8 mouse cellular contexts compared by ENCODE assay signal in the genomic region with DNA sequence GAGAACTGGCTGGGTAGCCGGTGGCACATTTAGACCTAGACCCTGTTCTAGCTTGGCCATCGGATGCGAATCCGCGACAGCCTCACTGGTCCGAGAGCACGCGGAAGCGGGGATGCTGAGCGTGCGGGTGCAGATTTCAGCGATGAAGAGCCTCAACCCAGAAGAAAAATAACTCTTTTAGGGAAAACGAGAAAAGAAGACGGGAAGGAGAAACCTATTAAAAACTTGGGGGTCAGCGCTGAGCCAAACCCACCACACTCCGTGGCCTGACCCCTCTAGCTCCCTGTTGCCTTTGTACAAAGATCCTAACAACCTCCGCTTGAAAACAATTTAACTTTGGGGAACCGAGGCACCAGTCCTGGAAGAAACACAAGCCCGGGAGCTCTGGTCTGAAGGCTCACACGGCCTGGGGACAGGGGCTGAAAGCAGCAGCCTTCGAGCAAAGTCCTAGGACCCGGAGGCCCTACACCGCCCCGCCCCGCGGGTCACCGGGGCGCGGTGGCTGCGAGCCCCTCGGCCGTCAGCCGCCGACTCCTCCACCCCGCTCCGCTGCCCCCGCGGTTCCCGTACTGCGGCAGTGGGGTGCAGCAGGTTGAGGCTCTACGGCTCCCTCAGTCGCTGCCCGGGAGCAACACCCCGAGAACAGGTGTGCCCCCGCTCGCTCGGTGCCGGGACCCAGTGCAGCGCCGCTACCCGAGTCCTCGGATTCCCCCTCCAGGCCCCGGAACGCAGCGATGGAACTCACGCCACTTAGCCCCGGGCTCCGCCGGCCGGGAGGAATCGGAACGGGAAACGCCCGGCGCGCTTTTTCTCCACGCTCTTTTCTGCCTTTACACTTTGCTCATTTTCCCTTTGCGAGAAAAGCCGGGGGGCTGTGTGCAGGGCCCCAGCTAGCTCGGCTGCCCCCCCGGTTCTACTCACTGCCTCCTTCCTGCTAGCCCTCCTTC. TPM values are rescaled to one million over a fixed set of nuclear protein-coding genes. Genes with fewer than 3 reads are reported as not detected.
DNase-seq lines count a peak whose midpoint lies in the region; ATAC-seq and TF ChIP-seq lines count a peak whose summit lies in the region.

No protein-coding gene starts in this region.

- 2% methylated on average over 71 of the region's 71 CpGs for WGBS in lung, adult 2 months
- whole genome bisulfite sequencing in forebrain, embryonic 14.5 days = under 1% methylated on average over 71 of the region's 71 CpGs
- 1% methylated on average over 71 of the region's 71 CpGs for WGBS in intestine, embryonic 15.5 days

- H3K9me3 ChIP-seq in forebrain, embryonic 14.5 days (replicated peaks; ENCODE audit: control insufficient read depth, low read length) = no peaks in the 10 kb centered on the region
- H3K9me3 ChIP-seq in intestine, embryonic 15.5 days = no peaks in the 10 kb centered on the region

- H3K4me1 ChIP-seq in lung, adult 2 months (ENCODE audit: control insufficient read depth, insufficient read depth, low read length) = peaks cover 17% of the 10 kb centered on the region
- peaks cover 13% of the 10 kb centered on the region for H3K4me1 ChIP-seq in forebrain, embryonic 14.5 days (ENCODE audit: control insufficient read depth, insufficient read depth, low read length)
- peaks cover 32% of the 10 kb centered on the region for H3K4me1 ChIP-seq in intestine, embryonic 15.5 days (replicated peaks)

- peak overlapping the region; percentile 64 for H3K9ac ChIP-seq in forebrain, embryonic 14.5 days (ENCODE audit: low read length)
- H3K9ac ChIP-seq in intestine, embryonic 15.5 days = peak overlapping the region; percentile 38

- no peaks in the 10 kb centered on the region for H3K36me3 ChIP-seq in forebrain, embryonic 14.5 days (ENCODE audit: control insufficient read depth, insufficient read depth, low read length)
- H3K36me3 ChIP-seq in intestine, embryonic 15.5 days = no peaks in the 10 kb centered on the region

- ATAC-seq in forebrain, embryonic 14.5 days = no peak
- ATAC-seq in intestine, embryonic 15.5 days = peak; percentile 32
- ATAC-seq in megakaryocyte progenitor cell, adult 5-6 weeks (replicated peaks; ENCODE audit: poor library complexity) = 0 out of 2 replicates have a peak, but pooled peaks have one; percentile 3

- peak overlapping the region; percentile 24 for H3K4me3 ChIP-seq in lung, adult 2 months (replicated peaks; ENCODE audit: extremely low read depth, low read depth, low read length)
- peak overlapping the region; percentile 39 for H3K4me3 ChIP-seq in forebrain, embryonic 14.5 days (ENCODE audit: low read depth, low read length)
- H3K4me3 ChIP-seq in intestine, embryonic 15.5 days (replicated peaks) = peak overlapping the region; percentile 44

- peak overlapping the region; percentile 78 for H3K4me2 ChIP-seq in forebrain, embryonic 14.5 days (ENCODE audit: low read length)
- H3K4me2 ChIP-seq in intestine, embryonic 15.5 days (replicated peaks) = peak overlapping the region; percentile 90

- H3K27ac ChIP-seq in forebrain, embryonic 14.5 days (ENCODE audit: low read depth, low read length) = peak overlapping the region; percentile 76
- no peak overlapping the region for H3K27ac ChIP-seq in intestine, embryonic 15.5 days

- no peak for TF ChIP-seq CTCF in lung, adult 2 months (IDR thresholded peaks at IDR 0.05; ENCODE audit: insufficient read depth, low read length)

- TF ChIP-seq POLR2A in lung, adult 2 months (IDR thresholded peaks at IDR 0.05; ENCODE audit: borderline replicate concordance, extremely low read depth, low read depth, low read length) = no peak

- H3K27me3 ChIP-seq in forebrain, embryonic 14.5 days (replicated peaks; ENCODE audit: control insufficient read depth, insufficient read depth, low read length) = peaks cover 44% of the 10 kb centered on the region
- H3K27me3 ChIP-seq in intestine, embryonic 15.5 days (replicated peaks) = peaks cover 75% of the 10 kb centered on the region

- DNase-seq in lung, adult 2 months = peak; percentile 32
- DNase-seq in lung, adult 18-20 months = no peak
- peak; percentile 30 for DNase-seq in adrenal gland, postnatal 25 days
- DNase-seq in forebrain, embryonic 14.5 days (ENCODE audit: low spot score) = no peak
- DNase-seq in thymus, postnatal 25 days = peak; percentile 60
- no peak for DNase-seq in ovary, postnatal 10 days (ENCODE audit: low spot score)

RNA-seq across cellular contexts. Expression of gene Rnf220, which starts 2.7 kb away (rescaled TPM):
- 73.8 and 108 TPM in 2 replicates for polyA plus RNA-seq in lung, adult 2 months (2012; rRNA removed)
- 83.6 and 102 TPM in 2 replicates for total RNA-seq in adrenal gland, postnatal 25 days (2021)
- 84.3 and 96.1 TPM in 2 replicates for polyA plus RNA-seq in forebrain, embryonic 14.5 days (2014; fragmentation: Nextera tagmentation; extraction: Ambion mirVana)
- polyA plus RNA-seq in intestine, embryonic 15.5 days (2015; fragmentation: Nextera tagmentation; extraction: Ambion mirVana) = 60.0 and 63.9 TPM in 2 replicates
- 52.9 and 63.3 TPM in 2 replicates for total RNA-seq in megakaryocyte progenitor cell, adult 5-6 weeks (2015)
- 83.9 and 96.5 TPM in 2 replicates for total RNA-seq in megakaryocyte progenitor cell, adult 5-6 weeks (2017)

RNA-seq across cellular contexts. Expression of gene Eri3, which starts 56.0 kb away (rescaled TPM):
- polyA plus RNA-seq in lung, adult 2 months (2012; rRNA removed) = 74.3 and 82.4 TPM in 2 replicates
- 67.9 and 76.2 TPM in 2 replicates for total RNA-seq in adrenal gland, postnatal 25 days (2021)
- polyA plus RNA-seq in forebrain, embryonic 14.5 days (2014; fragmentation: Nextera tagmentation; extraction: Ambion mirVana) = 225 and 247 TPM in 2 replicates
- 95.5 and 102 TPM in 2 replicates for polyA plus RNA-seq in intestine, embryonic 15.5 days (2015; fragmentation: Nextera tagmentation; extraction: Ambion mirVana)
- 60.4 and 75.6 TPM in 2 replicates for total RNA-seq in megakaryocyte progenitor cell, adult 5-6 weeks (2015)
- total RNA-seq in megakaryocyte progenitor cell, adult 5-6 weeks (2017) = 26.9 and 36.0 TPM in 2 replicates

Comparison
In these comparisons a context has a peak if more than half of its experiments do, and no peak if none do; other contexts are left out.
1. DNase-seq: peak in lung, adult 2 months (single experiment), adrenal gland, postnatal 25 days (single experiment) and thymus, postnatal 25 days (single experiment); none in lung, adult 18-20 months (0 of 2), forebrain, embryonic 14.5 days (single experiment) and ovary, postnatal 10 days (single experiment).
2. Peak in every context shown above with its lines, with median percentiles within 50 percentile points of each other: H3K4me3 ChIP-seq.